Mouse (Mus musculus): Measurements from ENCODE around the gene Cd164l2.

GRCm38 (mm10) chr4:133242710-133243109 is 30.8 kb downstream of the Cd164l2 start:
- TF ChIP-seq POLR2A (IDR thresholded peaks at IDR 0.05; ENCODE audit: insufficient read length, low read depth) (no peak), MAX (IDR thresholded peaks at IDR 0.05; ENCODE audit: low read depth) (no peak), USF1 (IDR thresholded peaks at IDR 0.05; ENCODE audit: low read depth) (no peak), REST (IDR thresholded peaks at IDR 0.05; ENCODE audit: insufficient read depth, insufficient read length) (no peak), MYOG (IDR thresholded peaks at IDR 0.05; ENCODE audit: control insufficient read depth in 1 of 3, insufficient read depth in 1 of 3, insufficient read length in 2 of 3, low read depth in 2 of 3) (no peak)

Data from myocyte (in vitro differentiated cells).